16 mouse cellular contexts compared by ENCODE assay signal in the genomic region with DNA sequence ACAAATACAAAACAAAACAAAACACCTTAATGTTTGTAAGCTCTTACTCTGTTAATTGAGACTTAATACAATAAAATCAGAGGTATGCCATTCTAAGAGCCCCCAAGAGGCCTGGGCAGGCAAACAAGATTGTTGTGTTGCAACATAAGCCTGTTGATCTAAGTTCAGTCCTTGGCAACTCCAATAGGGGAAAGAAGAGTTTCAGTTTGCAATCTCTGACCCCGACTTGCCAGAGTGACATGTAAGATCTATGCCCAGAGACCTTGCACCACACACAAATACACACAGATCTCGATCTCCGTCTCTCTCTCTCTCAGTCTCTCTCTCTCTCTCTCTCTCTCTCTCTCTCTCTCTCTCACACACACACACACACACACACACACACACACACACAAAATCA.
"Had no signal": no experiment of that assay in that cellular context is flagged by ENCODE, and none has a peak within 500 bp of the region (broad histone marks: within the 10 kb centered on the region; RNA-seq: fewer than 3 reads in every experiment).

No protein-coding gene starts in this region.

- DNase-seq: retina, postnatal 1 day; right cerebral cortex, adult 18-20 months; right cerebral cortex, postnatal 14 days; right cerebral cortex, postnatal 25 days; right cerebral cortex, postnatal 4 days; spleen, adult 18-20 months; thymus, adult 18-20 months; thymus, adult 2 months; thymus, postnatal 14 days; thymus, postnatal 25 days; thymus, postnatal 36 days; thymus, postnatal 4 days had no signal

- H3K9me3 ChIP-seq: neural tube, embryonic 13.5 days; neural tube, embryonic 15.5 days; stomach, embryonic 15.5 days had no signal

- H3K36me3 ChIP-seq: neural tube, embryonic 13.5 days; neural tube, embryonic 15.5 days; stomach, embryonic 15.5 days had no signal

- H3K4me3 ChIP-seq: neural tube, embryonic 13.5 days; neural tube, embryonic 15.5 days; stomach, embryonic 15.5 days had no signal

- H3K4me1 ChIP-seq: neural tube, embryonic 13.5 days; neural tube, embryonic 15.5 days; stomach, embryonic 15.5 days had no signal

- H3K9ac ChIP-seq: neural tube, embryonic 13.5 days; neural tube, embryonic 15.5 days; stomach, embryonic 15.5 days had no signal

- H3K4me2 ChIP-seq: neural tube, embryonic 13.5 days; neural tube, embryonic 15.5 days; stomach, embryonic 15.5 days had no signal

- H3K27me3 ChIP-seq: neural tube, embryonic 13.5 days; neural tube, embryonic 15.5 days; stomach, embryonic 15.5 days had no signal

- H3K27ac ChIP-seq: neural tube, embryonic 13.5 days; neural tube, embryonic 15.5 days; stomach, embryonic 15.5 days; stomach, postnatal 0 days had no signal
